Mouse (Mus musculus): ENCODE results near the gene Cars2. TPM values are rescaled to one million over a fixed set of nuclear protein-coding genes. Genes with fewer than 3 reads are reported as not detected.
A peak's percentile ranks its signal among the peaks of the same experiment; 100 is the strongest.
"Not testable (repeated sequence)": the region's sequence is repeated elsewhere in the genome, so short reads cannot be mapped to it uniquely, and the experiment has no call there.

Cars2 gene
- total RNA-seq, 2 experiments from 2014 or later, result 13.6 to 15.4 TPM

GRCm38 (mm10) chr8:11512711-11513110 lies 37.9 kb downstream of the Cars2 start:
- no peak for DNase-seq (ENCODE audit: low spot score)

GRCm38 (mm10) chr8:11510971-11511370 lies 39.6 kb downstream of the Cars2 start:
- no peak for DNase-seq (ENCODE audit: low spot score)

- DNase-seq (ENCODE audit: low spot score), result no peak
These were observed 41.7 kb downstream of the Cars2 start for GRCm38 (mm10) chr8:11508880-11509279.

- DNase-seq (ENCODE audit: low spot score), result no peak
These were observed 43.8 kb downstream of the Cars2 start for GRCm38 (mm10) chr8:11506802-11507201.

GRCm38 (mm10) chr8:11506074-11506473 lies 44.5 kb downstream of the Cars2 start:
- DNase-seq (ENCODE audit: low spot score), result no peak

- DNase-seq (ENCODE audit: low spot score), result no peak
These were observed 46.9 kb downstream of the Cars2 start for GRCm38 (mm10) chr8:11503476-11504232.

- no peak for DNase-seq (ENCODE audit: low spot score)
These were observed 51.6 kb downstream of the Cars2 start for GRCm38 (mm10) chr8:11498786-11499485.

- DNase-seq (ENCODE audit: low spot score), result no peak
These were observed 52.3 kb downstream of the Cars2 start for GRCm38 (mm10) chr8:11498281-11498680.

GRCm38 (mm10) chr8:11497017-11497990 lies 53.3 kb downstream of the Cars2 start, which contains the start of gene Naxd:
TSS of gene Naxd (plus strand) at chr8:11497506.
- peak; percentile 90 for DNase-seq (ENCODE audit: low spot score)

- not testable (repeated sequence) for DNase-seq (ENCODE audit: low spot score)
These were observed 58.2 kb downstream of the Cars2 start for GRCm38 (mm10) chr8:11492340-11492739.

- no peak for DNase-seq (ENCODE audit: low spot score)
These were observed 63.4 kb downstream of the Cars2 start for GRCm38 (mm10) chr8:11487229-11487628.

GRCm38 (mm10) chr8:11486142-11486541 lies 64.4 kb downstream of the Cars2 start:
- DNase-seq (ENCODE audit: low spot score), result peak; percentile 70

- DNase-seq (ENCODE audit: low spot score), result no peak
These were observed 68.0 kb downstream of the Cars2 start for GRCm38 (mm10) chr8:11482537-11482936.

GRCm38 (mm10) chr8:11481876-11482275 lies 68.7 kb downstream of the Cars2 start:
- DNase-seq (ENCODE audit: low spot score), result no peak

GRCm38 (mm10) chr8:11479591-11479990 lies 71.0 kb downstream of the Cars2 start:
- no peak for DNase-seq (ENCODE audit: low spot score)

GRCm38 (mm10) chr8:11478807-11479527 lies 71.6 kb downstream of the Cars2 start:
- DNase-seq (ENCODE audit: low spot score), result no peak

- DNase-seq (ENCODE audit: low spot score), result peak; percentile 65
These were observed 72.5 kb downstream of the Cars2 start, which contains the start of gene Rab20 for GRCm38 (mm10) chr8:11477811-11478761. TSS of gene Rab20 (minus strand) at chr8:11478710.

GRCm38 (mm10) chr8:11477178-11477553 lies 73.4 kb downstream of the Cars2 start:
- DNase-seq (ENCODE audit: low spot score), result no peak

GRCm38 (mm10) chr8:11476338-11477177 lies 74.0 kb downstream of the Cars2 start:
- peak; percentile 65 for DNase-seq (ENCODE audit: low spot score)
